Mouse (Mus musculus) spleen, adult 2 months (tissue): Measurements from ENCODE around the gene Elovl2. TPM values are rescaled to one million over a fixed set of nuclear protein-coding genes. Genes with fewer than 3 reads are reported as not detected.
"Not testable (repeated sequence)": the region's sequence is repeated elsewhere in the genome, so short reads cannot be mapped to it uniquely, and the experiment has no call there.

Experiments
- DNase-seq, 2 experiments: peaks; one replicate each; pipeline versions ENCODE4 v3.0.0 to v3.0.0-alpha.2; 2012 to 2021; ENCODE audit warnings: low spot score in 2 of 2, low read depth in 1 of 2
- H3K27ac ChIP-seq: fragments of 200-500 bp; 2 replicates; pipeline ENCODE4 v1.5.1; 2012; ENCODE audit warnings: low read length, inconsistent platforms; ENCODE audit not compliant: insufficient read depth
- H3K27me3 ChIP-seq: fragments of 200-500 bp; 2 replicates; pipeline ENCODE4 v1.6.1; 2012; ENCODE audit warnings: mild to moderate bottlenecking, moderate library complexity, low read length, inconsistent platforms; ENCODE audit not compliant: control insufficient read depth, insufficient read depth
- H3K36me3 ChIP-seq: fragments of 200-500 bp; 2 replicates; pipeline ENCODE4 v1.6.1; 2012; ENCODE audit warnings: mild to moderate bottlenecking, low read length, inconsistent platforms; ENCODE audit not compliant: control insufficient read depth, insufficient read depth
- H3K4me1 ChIP-seq: fragments of 200-500 bp; 2 replicates; pipeline ENCODE4 v1.6.1; 2011; ENCODE audit warnings: inconsistent platforms; ENCODE audit not compliant: control insufficient read depth, insufficient read depth, insufficient read length
- H3K4me3 ChIP-seq: fragments of 200-500 bp; 2 replicates; pipeline ENCODE4 v1.5.1; 2011; ENCODE audit warnings: mild to moderate bottlenecking, inconsistent platforms; ENCODE audit not compliant: insufficient read depth, insufficient read length; ENCODE audit errors: extremely low read depth
- CTCF ChIP-seq: fragments of 200-500 bp; IDR thresholded peaks from 2 replicates; pipeline ENCODE4 v1.5.1; 2011; ENCODE audit warnings: mild to moderate bottlenecking, inconsistent platforms; ENCODE audit not compliant: insufficient read depth, insufficient read length, insufficient replicate concordance; ENCODE audit errors: extremely low read depth
- POLR2A ChIP-seq: fragments of 200-500 bp; IDR thresholded peaks from 2 replicates; pipeline ENCODE4 v1.6.1; 2011; ENCODE audit warnings: low read depth, low read length, inconsistent platforms
- WGBS: fragments of 180-500 bp; shearing (Covaris S2); methylation state at CpG from one replicate; pipeline ENCODE4 v1.1.7; 2018; 5-methylcytosine and 5-hydroxymethylcytosine counted together
- polyA plus RNA-seq: library from polyadenylated mRNA; depleted of rRNA; stranded (reverse); fragments of >200 nt; gene quantifications from 2 replicates; pipeline ENCODE4 v1.2.3, GENCODE M21; 2012

The Elovl2 gene
- polyA plus RNA-seq, 1 experiment: 0.04 TPM

DNA sequence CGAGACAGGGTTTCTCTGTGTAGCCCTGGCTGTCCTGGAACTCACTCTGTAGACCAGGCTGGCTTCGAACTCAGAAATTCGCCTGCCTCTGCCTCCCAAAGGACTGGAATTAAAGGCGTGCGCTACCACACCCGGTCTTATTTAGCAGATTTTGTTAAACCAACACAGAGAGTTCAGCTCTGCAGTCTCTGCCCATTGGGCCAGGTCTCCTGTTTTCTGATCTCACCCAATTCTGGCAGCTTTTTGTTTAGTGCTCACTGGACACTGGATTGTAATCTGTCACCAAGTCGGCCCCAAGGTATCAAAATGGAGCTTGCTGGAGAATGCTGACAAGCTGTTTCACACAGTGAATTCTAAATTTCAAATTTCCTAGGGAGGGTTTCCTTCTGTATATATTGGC lies 32.5 kb upstream of the Elovl2 start:
- Histone ChIP-seq H3K36me3 (no peaks in the 10 kb centered on the region), H3K27me3 (no peaks in the 10 kb centered on the region), H3K4me3 (no peak overlapping the region), H3K4me1 (no peaks in the 10 kb centered on the region), H3K27ac (no peak overlapping the region)
- WGBS: 92% methylated on average over 7 of the region's 7 CpGs
- no peak for DNase-seq
- no peak for TF ChIP-seq POLR2A
- TF ChIP-seq CTCF: no peak

DNA sequence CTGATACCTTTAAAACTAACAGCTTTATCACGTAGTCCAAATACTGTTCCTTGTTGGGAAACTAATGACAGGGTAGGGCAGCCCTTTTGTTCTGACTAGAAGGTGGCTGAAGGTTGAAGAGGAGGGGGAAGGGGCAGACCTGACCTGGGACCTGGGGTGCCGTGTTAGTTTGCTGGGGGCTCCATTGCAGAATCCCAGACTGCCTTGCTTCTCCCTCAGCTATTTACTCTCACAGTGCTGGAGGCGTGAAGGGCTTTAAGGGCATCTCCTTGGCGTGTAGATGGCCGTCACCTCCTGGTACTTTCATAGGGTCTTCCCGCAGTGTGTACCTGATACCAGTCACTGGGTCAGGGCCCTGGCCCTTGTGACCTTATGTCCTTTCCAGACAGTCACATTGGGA lies 31.9 kb upstream of the Elovl2 start:
- TF ChIP-seq POLR2A: no peak
- TF ChIP-seq CTCF: no peak
- DNase-seq: no peak
- Histone ChIP-seq H3K36me3 (no peaks in the 10 kb centered on the region), H3K27me3 (no peaks in the 10 kb centered on the region), H3K4me3 (no peak overlapping the region), H3K4me1 (no peaks in the 10 kb centered on the region), H3K27ac (no peak overlapping the region)
- 91% methylated on average over 6 of the region's 6 CpGs for whole genome bisulfite sequencing

DNA sequence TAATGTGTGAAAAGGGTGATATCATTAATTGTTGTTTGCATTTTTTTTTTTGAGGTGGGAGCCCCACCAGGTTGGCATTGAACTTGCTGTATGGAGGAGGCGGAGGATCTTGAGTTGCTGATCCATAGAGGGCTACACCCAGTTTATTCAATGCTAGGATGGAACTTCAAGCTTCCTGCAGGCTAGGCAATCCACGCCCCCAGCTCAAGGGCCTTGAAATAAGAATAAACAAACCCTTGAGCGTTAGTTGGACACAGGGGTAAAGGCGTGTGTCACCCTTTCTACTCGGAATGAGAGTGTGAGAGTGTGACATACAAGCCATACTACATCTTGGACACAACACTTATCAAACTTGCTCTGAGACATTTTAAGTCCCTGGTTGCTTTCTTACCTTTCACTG lies 31.5 kb upstream of the Elovl2 start:
- Histone ChIP-seq H3K36me3 (no peaks in the 10 kb centered on the region), H3K4me3 (no peak overlapping the region), H3K27me3 (no peaks in the 10 kb centered on the region), H3K4me1 (no peaks in the 10 kb centered on the region), H3K27ac (no peak overlapping the region)
- no peak for DNase-seq
- WGBS: 86% methylated on average over 5 of the region's 5 CpGs
- TF ChIP-seq POLR2A: no peak
- no peak for TF ChIP-seq CTCF

DNA sequence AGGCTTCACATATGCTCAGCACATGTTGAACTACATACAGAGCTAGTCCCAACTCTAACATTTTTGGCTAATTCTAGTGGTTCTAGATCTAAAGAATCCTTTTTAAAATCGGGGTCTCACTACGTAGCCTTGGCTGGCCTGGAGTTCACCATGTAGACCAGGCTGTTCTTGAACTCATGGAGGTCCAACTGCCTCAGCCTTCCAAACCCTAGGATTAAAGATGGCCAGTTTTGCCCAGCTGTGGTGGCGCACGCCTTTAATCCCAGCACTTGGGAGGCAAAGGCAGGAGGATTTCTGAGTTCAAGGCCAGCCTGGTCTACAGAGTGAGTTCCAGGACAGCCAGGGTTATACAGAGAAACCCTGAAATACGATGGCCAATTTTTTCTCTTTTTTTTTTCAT lies 31.0 kb upstream of the Elovl2 start:
- not testable (repeated sequence) for H3K27me3 ChIP-seq, H3K4me1 ChIP-seq, DNase-seq, H3K4me3 ChIP-seq, H3K27ac ChIP-seq, H3K36me3 ChIP-seq
- 91% methylated on average over 5 of the region's 5 CpGs for WGBS

DNA sequence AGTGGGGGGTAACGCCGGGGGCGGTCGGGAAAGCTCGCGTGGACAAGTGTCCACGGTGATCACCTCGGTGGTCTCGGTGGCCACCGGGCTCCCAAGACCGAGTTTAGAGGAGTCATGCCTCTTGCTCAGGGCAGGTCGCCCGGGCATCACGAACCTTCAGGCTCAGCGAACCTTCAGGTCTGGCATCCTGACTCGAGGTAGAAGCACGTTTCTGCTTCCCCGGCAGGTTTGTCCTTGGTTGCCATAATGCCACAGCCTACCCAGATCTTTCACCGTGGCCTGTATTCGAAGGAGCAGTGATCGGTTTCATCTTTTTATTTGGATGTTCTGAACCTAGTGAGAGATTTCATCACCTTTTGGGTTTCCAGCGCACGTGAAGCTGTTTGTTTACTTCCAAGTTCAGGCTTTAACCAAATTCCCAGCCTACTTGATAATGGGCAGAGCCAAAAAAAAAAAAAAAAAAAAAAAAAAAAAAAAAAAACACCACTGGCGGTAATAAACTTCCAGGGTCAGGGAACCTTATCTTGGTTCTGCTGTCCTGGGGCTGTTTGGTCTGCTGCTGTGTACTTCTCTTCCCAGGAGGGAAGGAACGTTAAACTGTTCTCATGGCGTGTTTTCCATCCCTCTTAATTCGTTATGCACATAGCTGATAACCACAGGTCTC lies 30.2 kb upstream of the Elovl2 start:
- H3K27ac ChIP-seq: no peak overlapping the region
- WGBS: 5% methylated on average over 27 of the region's 27 CpGs
- no peaks in the 10 kb centered on the region for H3K4me1 ChIP-seq

DNA sequence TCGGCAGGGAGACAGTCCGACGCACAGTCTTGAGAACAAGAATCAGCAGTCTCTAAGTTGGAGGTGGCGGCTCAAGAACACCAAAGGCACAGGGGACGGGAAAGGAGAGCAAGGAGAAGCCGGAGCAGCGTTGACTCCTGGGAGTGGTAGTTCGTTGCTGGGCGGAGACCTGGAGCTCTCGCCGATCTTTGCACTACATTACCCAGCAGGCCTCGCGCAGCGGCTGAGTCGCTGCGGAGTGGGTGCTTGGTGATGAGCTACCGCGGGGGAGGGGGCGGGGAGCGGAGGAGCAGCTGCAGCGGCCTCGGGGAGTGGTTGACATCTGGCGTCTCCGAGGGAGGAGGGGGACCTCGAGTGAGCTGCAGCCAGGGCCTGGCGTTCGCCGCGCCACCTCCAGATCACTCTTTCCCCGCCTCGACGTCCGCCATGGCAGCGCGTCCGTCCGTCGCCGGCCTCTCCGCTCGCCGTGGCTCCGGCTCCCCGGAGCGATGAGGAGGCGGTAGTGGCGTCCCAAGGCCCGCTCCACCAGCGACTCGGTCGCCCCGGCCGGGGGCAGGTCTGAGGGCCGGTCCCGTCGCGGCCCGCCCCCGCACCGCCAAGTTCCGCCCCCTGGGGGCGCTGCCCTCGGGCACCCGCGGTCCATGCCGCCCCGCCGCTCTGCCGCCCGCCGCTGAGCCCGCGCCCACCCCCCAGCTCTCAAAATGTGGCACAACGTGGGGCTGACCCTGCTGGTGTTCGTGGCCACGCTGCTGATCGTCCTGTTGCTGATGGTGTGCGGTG lies 29.5 kb upstream of the Elovl2 start, which contains the start of gene Smim13:
Gene Smim13, plus strand, starts transcription at position 307 of the 780 bp plus-strand sequence.
- peak; percentile 14; the same call in 1 of the 2 replicates for TF ChIP-seq CTCF
- peak; percentile 23; the same call in 1 of the 2 replicates for TF ChIP-seq POLR2A
- under 1% methylated on average over 67 of the region's 78 CpGs for WGBS
- Histone ChIP-seq H3K27ac (peak within 1 kb of the TSS; percentile 89), H3K4me1 (no peaks in the 10 kb centered on the region), H3K27me3 (no peaks in the 10 kb centered on the region), H3K36me3 (no peaks in the 10 kb centered on the region), H3K4me3 (peak within 1 kb of the TSS; percentile 88)
- peak; percentile 92 to 94 for DNase-seq

More for the DNA sequence above, 30.2 kb upstream of the Elovl2 start:
- 0 out of 2 replicates have a peak, but pooled peaks have one; percentile 0 for TF ChIP-seq CTCF
- TF ChIP-seq POLR2A: no peak
- Histone ChIP-seq H3K36me3 (no peaks in the 10 kb centered on the region), H3K4me3 (peak overlapping the region; percentile 88), H3K27me3 (no peaks in the 10 kb centered on the region)
- DNase-seq: no peak

DNA sequence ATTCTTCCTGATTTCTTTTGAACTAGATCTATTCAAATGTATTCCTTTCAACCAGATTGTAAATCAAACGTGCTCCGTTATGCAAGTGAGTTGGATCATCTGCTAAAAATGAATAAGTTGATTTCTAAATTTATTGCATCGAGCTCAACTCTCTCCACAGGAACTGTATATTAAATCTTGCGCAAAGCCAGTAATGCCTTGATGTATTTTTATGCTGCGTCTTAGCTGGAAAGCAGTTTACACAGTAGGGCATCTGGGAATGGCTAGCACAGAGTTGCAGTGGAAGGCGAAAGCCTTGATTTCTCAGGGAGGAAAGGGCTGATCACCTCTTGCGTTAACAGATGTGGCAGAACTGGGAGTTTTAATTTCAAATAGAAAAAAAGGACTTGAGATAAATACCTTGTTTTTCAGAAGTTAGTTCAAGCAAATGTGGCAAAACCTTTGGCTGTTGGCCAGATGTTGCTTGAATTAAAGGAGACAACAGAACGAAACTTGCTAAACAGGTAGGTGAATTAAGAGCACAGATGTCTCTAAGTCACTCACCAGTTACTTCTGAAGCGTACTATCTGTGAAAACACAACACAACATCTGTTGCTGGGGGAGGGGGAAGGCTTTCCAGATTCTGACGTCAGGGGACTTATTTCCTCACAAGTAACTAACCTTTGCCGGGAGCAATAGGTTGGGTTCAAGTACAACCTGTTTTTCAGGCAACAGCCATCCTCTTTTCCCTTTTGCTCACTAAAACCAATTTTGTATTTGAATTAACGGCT lies 28.7 kb upstream of the Elovl2 start:
- 48% methylated on average over 12 of the region's 12 CpGs for WGBS
- H3K4me3 ChIP-seq: peak overlapping the region; percentile 88
- peak; percentile 6 to 42 for DNase-seq
- no peaks in the 10 kb centered on the region for H3K4me1 ChIP-seq
- no peaks in the 10 kb centered on the region for H3K36me3 ChIP-seq
- no peak for TF ChIP-seq CTCF
- no peak for TF ChIP-seq POLR2A
- no peaks in the 10 kb centered on the region for H3K27me3 ChIP-seq
- H3K27ac ChIP-seq: no peak overlapping the region
